Mouse (Mus musculus): ENCODE results near the gene Ccdc190. TPM values are rescaled to one million over a fixed set of nuclear protein-coding genes. Genes with fewer than 3 reads are reported as not detected.

Ccdc190 gene
- polyA plus RNA-seq, 1 experiment from 2014 or later, result 0.21 TPM

Other genes starting within 250 kb of the Ccdc190 start
- 12.5 and 17.8 TPM in 2 replicates for gene Rgs4, start 181.0 kb upstream of the Ccdc190 start, polyA plus RNA-seq (2014; fragmentation: Nextera tagmentation; extraction: Ambion mirVana)
- 15.7 and 16.1 TPM in 2 replicates for gene Hsd17b7, start 40.6 kb downstream of the Ccdc190 start, polyA plus RNA-seq (2014; fragmentation: Nextera tagmentation; extraction: Ambion mirVana)
- gene Ddr2, start 182.1 kb downstream of the Ccdc190 start, polyA plus RNA-seq (2014; fragmentation: Nextera tagmentation; extraction: Ambion mirVana), result 78.7 and 87.5 TPM in 2 replicates
- 66.3 and 71.4 TPM in 2 replicates for gene Uap1, start 246.3 kb downstream of the Ccdc190 start, polyA plus RNA-seq (2014; fragmentation: Nextera tagmentation; extraction: Ambion mirVana)

Data from embryonic facial prominence, embryonic 11.5 days (tissue).